Mouse (Mus musculus) forebrain, embryonic 13.5 days (tissue): ENCODE data around the gene Vmn2r74. TPM values are rescaled to one million over a fixed set of nuclear protein-coding genes. Genes with fewer than 3 reads are reported as not detected.

Experiments
- ATAC-seq: fragments of 200-750 bp; cut with Nextera tagmentation; 2 replicates; pipeline ENCODE4 v1.8.0; 2017
- H3K27ac ChIP-seq: fragments of 300-500 bp; sonication (generic); 2 replicates; pipeline ENCODE4 v1.5.1; 2015; ENCODE audit warnings: inconsistent platforms, mild to moderate bottlenecking, moderate library complexity
- H3K27me3 ChIP-seq: fragments of 300-500 bp; sonication (generic); 2 replicates; pipeline ENCODE4 v1.6.1; 2015; ENCODE audit warnings: mild to moderate bottlenecking, inconsistent platforms
- H3K36me3 ChIP-seq: fragments of 300-500 bp; sonication (generic); 2 replicates; pipeline ENCODE4 v1.6.1; 2015; ENCODE audit warnings: mild to moderate bottlenecking, inconsistent platforms; ENCODE audit not compliant: poor library complexity, severe bottlenecking
- H3K4me1 ChIP-seq: fragments of 300-500 bp; sonication (generic); 2 replicates; pipeline ENCODE4 v1.6.1; 2015; ENCODE audit warnings: inconsistent platforms
- H3K4me2 ChIP-seq: fragments of 300-500 bp; sonication (generic); 2 replicates; pipeline ENCODE4 v1.6.1; 2015; ENCODE audit warnings: inconsistent platforms, mild to moderate bottlenecking, moderate library complexity
- H3K4me3 ChIP-seq: fragments of 300-500 bp; sonication (generic); 2 replicates; pipeline ENCODE4 v1.5.1; 2015; ENCODE audit warnings: mild to moderate bottlenecking, inconsistent platforms
- H3K9ac ChIP-seq: fragments of 300-500 bp; sonication (generic); 2 replicates; pipeline ENCODE4 v1.6.1; 2015; ENCODE audit warnings: mild to moderate bottlenecking, inconsistent platforms
- H3K9me3 ChIP-seq: fragments of 300-500 bp; sonication (generic); replicated peaks from 2 replicates; pipeline ENCODE4 v1.6.1; 2016; ENCODE audit warnings: inconsistent platforms
- WGBS: fragments of 180-500 bp; shearing (Covaris S2); methylation state at CpG from one replicate; pipeline ENCODE4 v1.1.7; 2015; 5-methylcytosine and 5-hydroxymethylcytosine counted together
- polyA plus RNA-seq: library from polyadenylated mRNA; unstranded; fragments of >200 nt; fragmentation: Nextera tagmentation; extraction: Ambion mirVana; gene quantifications from 2 replicates; pipeline ENCODE4 v1.2.1, GENCODE M21; 2015

Vmn2r74 gene
- not detected in 2 replicates for polyA plus RNA-seq

DNA sequence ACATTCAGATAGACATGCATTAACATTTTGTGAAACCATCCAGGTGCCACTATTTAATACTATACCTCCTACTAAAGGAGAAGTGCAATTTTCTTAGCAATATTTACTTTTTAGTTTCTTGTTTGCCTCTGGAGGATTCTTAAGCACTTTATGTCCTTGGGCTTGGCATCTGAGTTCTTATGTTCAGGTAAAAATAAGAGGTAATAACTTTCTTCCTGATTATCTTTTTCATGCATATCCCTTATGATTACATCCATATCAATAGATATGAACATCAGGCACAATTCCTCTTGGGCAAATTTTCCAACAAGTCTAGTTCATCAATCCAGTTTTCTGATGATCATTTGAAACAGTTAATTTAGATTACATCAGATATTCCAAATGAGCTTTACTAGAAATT lies at the start of gene Vmn2r74:
Vmn2r74 (minus strand) TSS at position 101 of the 400 bp plus-strand sequence.
- Histone ChIP-seq H3K36me3 (no peaks in the 10 kb centered on the region), H3K27ac (no peak within 1 kb of the TSS), H3K4me1 (no peaks in the 10 kb centered on the region), H3K9me3 (peaks cover 3% of the 10 kb centered on the region; the same call in 1 of the 2 replicates), H3K4me3 (no peak within 1 kb of the TSS), H3K9ac (no peak within 1 kb of the TSS), H3K4me2 (no peak within 1 kb of the TSS), H3K27me3 (no peaks in the 10 kb centered on the region)
- no peak for ATAC-seq

DNA sequence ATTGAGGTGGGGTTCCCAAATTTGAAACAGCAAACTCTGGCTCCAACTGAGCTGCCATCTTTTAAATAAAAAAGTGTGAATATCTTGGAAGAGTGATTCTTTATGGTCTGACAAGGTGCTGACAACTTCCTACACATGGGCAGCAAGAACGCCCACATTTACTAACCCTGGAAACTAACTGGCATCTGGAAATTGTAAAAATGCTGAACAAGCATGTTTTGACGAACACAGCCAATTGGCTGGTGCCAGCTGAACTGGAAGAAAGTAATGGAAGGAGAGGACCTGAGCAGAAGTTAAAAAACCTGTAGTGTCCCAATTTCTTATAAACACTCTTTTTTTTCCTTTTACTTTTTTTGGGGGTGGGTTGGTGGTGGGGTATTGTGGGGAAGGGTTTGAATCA lies 46.1 kb upstream of the Vmn2r74 start:
- no peak for ATAC-seq

More for the DNA sequence above, 46.1 kb upstream of the Vmn2r74 start:
- Histone ChIP-seq H3K4me1 (no peaks in the 10 kb centered on the region), H3K4me2 (no peak overlapping the region), H3K27me3 (no peaks in the 10 kb centered on the region), H3K4me3 (no peak overlapping the region), H3K36me3 (no peaks in the 10 kb centered on the region), H3K27ac (no peak overlapping the region), H3K9ac (no peak overlapping the region), H3K9me3 (peaks cover 48% of the 10 kb centered on the region)
- 90% methylated on average over 2 of the region's 2 CpGs for WGBS

Other genes with a start within 250 kb of the Vmn2r74 start
- not detected in 2 replicates for gene Vmn2r72, start 206.5 kb downstream of the Vmn2r74 start, polyA plus RNA-seq
- gene Vmn2r73, start 85.4 kb downstream of the Vmn2r74 start, polyA plus RNA-seq, result not detected in 2 replicates
- gene Vmn2r75, start 210.1 kb upstream of the Vmn2r74 start, polyA plus RNA-seq, result not detected in 2 replicates